Mouse (Mus musculus) liver, adult 10 weeks (tissue): ENCODE results near the gene Clp1. TPM values are rescaled to one million over a fixed set of nuclear protein-coding genes. Genes with fewer than 3 reads are reported as not detected.

Experiments
- polyA plus RNA-seq: library from polyadenylated mRNA; stranded (reverse); fragments of 350-450 nt; fragmentation: Illumina TruSeq; extraction: RNeasy Lipid Tissue Mini Kit (QIAGEN cat#74804); gene quantifications from one replicate; pipeline ENCODE4 v1.2.3, GENCODE M21; 2014; ENCODE audit warnings: low read depth, low replicate concordance

The Clp1 gene
- 19.9 TPM for polyA plus RNA-seq

GRCm38 (mm10) chr2:84727172-84727858 lies at the start of gene Clp1:
TSS of gene Clp1 (minus strand) at chr2:84727350.

DNA sequence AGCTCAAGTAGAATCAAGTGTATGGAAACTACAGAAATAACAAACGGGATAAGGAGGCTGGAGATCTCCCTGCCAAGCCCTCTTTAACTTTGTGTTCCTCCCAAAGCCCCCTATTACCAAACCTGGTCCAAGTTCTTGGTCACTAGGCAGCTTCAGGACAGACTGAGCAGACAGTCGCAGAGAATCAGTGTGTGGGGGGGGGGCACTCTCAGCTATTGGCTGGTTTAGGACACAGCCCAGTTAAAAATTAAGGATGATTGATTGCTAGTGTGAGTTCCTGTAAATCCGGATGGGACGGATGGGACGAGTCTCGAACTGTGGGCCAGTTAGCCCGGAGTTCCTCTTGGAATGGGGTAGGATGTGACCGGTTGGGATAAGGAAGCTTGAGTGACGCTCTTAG lies 48.1 kb upstream of the Clp1 start, which contains the start of gene Serping1:
Serping1 (minus strand) TSS at position 204 of the 400 bp plus-strand sequence.

GRCm38 (mm10) chr2:84743561-84743960 lies 16.4 kb upstream of the Clp1 start, which contains the start of gene Gm19426:
TSS of gene Gm19426 (minus strand) at chr2:84743655.

DNA sequence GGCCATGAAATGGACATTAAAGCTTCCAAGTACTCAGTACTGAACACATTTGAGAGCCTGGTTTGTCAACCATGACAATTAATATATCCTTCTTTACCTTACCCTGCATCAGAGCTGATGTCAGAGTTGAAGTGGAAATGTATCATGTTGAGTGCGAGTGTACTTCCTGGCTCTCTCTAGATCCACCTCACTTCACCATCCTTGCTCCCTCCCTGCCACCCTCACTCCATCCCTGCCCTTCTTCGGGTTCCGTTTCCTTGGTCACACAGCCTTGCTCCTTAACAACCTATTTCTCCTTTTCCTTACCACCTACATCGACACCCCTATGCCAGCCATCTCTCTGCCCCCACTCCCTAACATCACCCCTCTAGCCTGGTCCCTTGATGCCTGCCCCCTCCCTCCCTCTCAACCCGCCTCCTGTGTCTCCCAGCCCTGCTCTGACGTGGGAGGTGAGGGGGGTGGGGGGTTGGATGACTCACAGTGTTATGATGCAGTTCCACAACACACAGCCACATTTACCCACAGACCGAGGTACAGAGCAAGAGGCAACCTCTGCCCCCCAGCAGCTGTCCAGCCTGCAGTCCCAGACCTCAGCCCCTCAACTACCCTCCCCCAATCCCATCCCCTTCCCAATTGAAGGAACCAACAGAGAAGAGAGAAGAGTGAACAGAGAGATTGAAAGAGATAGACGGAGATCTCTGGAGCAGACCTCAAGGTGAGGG lies 6.6 kb upstream of the Clp1 start, which contains the start of gene Ypel4:
Ypel4 (plus strand) TSS at position 480 of the 722 bp plus-strand sequence.

DNA sequence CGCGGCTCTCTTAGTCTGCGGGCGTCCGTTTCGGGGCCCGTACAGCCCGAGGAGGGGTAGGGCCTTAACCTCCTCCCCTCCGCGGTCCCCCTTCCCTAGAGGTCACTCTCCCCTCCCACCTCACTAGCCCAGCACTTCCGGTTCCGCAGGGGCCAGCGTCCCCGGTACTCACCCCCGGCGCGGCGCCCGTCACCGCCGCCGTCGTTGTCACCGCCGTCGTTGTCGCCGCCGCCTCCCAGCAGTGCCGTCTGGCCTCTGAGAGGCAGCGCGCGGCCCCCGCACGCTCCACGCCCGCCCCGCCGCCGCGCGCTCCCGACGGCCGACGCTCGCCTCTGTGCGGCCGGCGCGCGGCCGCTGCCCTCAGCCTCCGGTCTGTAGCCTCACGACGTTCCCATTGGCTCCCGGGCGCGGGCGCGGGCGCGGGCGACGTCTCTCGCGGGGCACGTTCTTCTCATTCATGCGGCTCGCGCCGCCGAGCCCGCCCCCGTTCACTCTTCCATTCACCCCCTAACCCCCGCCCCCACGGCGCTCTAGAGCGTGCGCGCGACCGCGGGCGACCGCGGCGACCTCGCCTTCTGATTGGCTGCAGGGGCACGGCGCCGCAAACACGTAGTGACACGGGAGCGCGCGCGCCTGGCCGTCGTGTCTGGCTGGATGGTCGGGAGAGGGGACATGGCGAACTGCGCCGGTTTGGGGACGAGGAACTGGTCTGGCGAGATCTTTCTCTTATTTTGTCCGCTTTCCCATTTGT lies 12.2 kb downstream of the Clp1 start, which contains the start of gene Zdhhc5:
Zdhhc5 (minus strand) TSS at position 370 of the 751 bp plus-strand sequence.

GRCm38 (mm10) chr2:84679016-84679415 lies 48.1 kb downstream of the Clp1 start, which contains the start of gene Tmx2:
TSS of gene Tmx2 (minus strand) at chr2:84679140.

GRCm38 (mm10) chr2:84677968-84678880 lies 48.9 kb downstream of the Clp1 start, which contains the start of the genes Gm28635 and Med19:
TSS of gene Gm28635 (minus strand) at chr2:84678041.
TSS of gene Med19 (plus strand) at chr2:84678402.

Other genes with a start within 250 kb of the Clp1 start
- 99.4 TPM for gene Ctnnd1, start 76.6 kb downstream of the Clp1 start, polyA plus RNA-seq
- gene Btbd18, start 68.3 kb downstream of the Clp1 start, polyA plus RNA-seq: not detected
- 4.8 TPM for gene Selenoh, start 56.6 kb downstream of the Clp1 start, polyA plus RNA-seq
- not detected for gene Gm28635, start 49.3 kb downstream of the Clp1 start, polyA plus RNA-seq
- gene Med19, start 48.9 kb downstream of the Clp1 start, polyA plus RNA-seq: 22.4 TPM
- 62.5 TPM for gene Tmx2, start 48.2 kb downstream of the Clp1 start, polyA plus RNA-seq
- gene Zdhhc5, start 12.2 kb downstream of the Clp1 start, polyA plus RNA-seq: 31.2 TPM
- not detected for gene Ypel4, start 6.7 kb upstream of the Clp1 start, polyA plus RNA-seq
- gene Gm19426, start 16.3 kb upstream of the Clp1 start, polyA plus RNA-seq: not detected
- gene Serping1, start 48.1 kb upstream of the Clp1 start, polyA plus RNA-seq: 265 TPM
- 55.4 TPM for gene Ube2l6, start 71.5 kb upstream of the Clp1 start, polyA plus RNA-seq
- gene Smtnl1, start 95.3 kb upstream of the Clp1 start, polyA plus RNA-seq: not detected
- gene Timm10, start 99.6 kb upstream of the Clp1 start, polyA plus RNA-seq: 5.5 TPM
- 2.0 TPM for gene Slc43a1, start 111.5 kb upstream of the Clp1 start, polyA plus RNA-seq
- gene Rtn4rl2, start 159.4 kb upstream of the Clp1 start, polyA plus RNA-seq: not detected
- 23.9 TPM for gene Slc43a3, start 209.2 kb upstream of the Clp1 start, polyA plus RNA-seq